Mouse (Mus musculus) embryonic facial prominence, embryonic 11.5 days (tissue): Measurements from ENCODE around the gene Atxn7l1. TPM values are rescaled to one million over a fixed set of nuclear protein-coding genes. Genes with fewer than 3 reads are reported as not detected.

ENCODE experiments used
- ATAC-seq: fragments of 200-750 bp; cut with Nextera tagmentation; replicated peaks from 2 replicates; pipeline ENCODE4 v1.8.0; 2017; ENCODE audit warnings: low read depth; ENCODE audit not compliant: insufficient number of reproducible peaks, low FRiP score, low TSS enrichment
- DNase-seq: peaks from one replicate; pipeline ENCODE4 v3.0.0-alpha.2; 2015; ENCODE audit warnings: low spot score
- H3K27ac ChIP-seq: fragments of 300-500 bp; sonication (generic); replicated peaks from 2 replicates; pipeline ENCODE4 v1.5.1; 2014; ENCODE audit warnings: mild to moderate bottlenecking, low read depth, low read length, control low read depth
- H3K27me3 ChIP-seq: fragments of 300-500 bp; sonication (generic); 2 replicates; pipeline ENCODE4 v1.6.1; 2014; ENCODE audit warnings: mild to moderate bottlenecking, low read length, moderate library complexity, mixed read lengths; ENCODE audit not compliant: control insufficient read depth, insufficient read depth
- H3K36me3 ChIP-seq: fragments of 300-500 bp; sonication (generic); replicated peaks from 2 replicates; pipeline ENCODE4 v1.6.1; 2014; ENCODE audit warnings: low read depth, mild to moderate bottlenecking, low read length, moderate library complexity, mixed read lengths; ENCODE audit not compliant: control insufficient read depth, insufficient read depth
- H3K4me1 ChIP-seq: fragments of 300-500 bp; sonication (generic); 2 replicates; pipeline ENCODE4 v1.6.1; 2014; ENCODE audit warnings: low read length, mixed read lengths; ENCODE audit not compliant: control insufficient read depth, insufficient read depth
- H3K4me2 ChIP-seq: fragments of 300-500 bp; sonication (generic); 2 replicates; pipeline ENCODE4 v1.6.1; 2014; ENCODE audit warnings: low read depth, mild to moderate bottlenecking, control low read depth, low read length, moderate library complexity
- H3K4me3 ChIP-seq: fragments of 300-500 bp; sonication (generic); 2 replicates; pipeline ENCODE4 v1.5.1; 2014; ENCODE audit warnings: low read depth, low read length, control low read depth
- H3K9ac ChIP-seq: fragments of 300-500 bp; sonication (generic); replicated peaks from 2 replicates; pipeline ENCODE4 v1.6.1; 2014; ENCODE audit warnings: mild to moderate bottlenecking, control low read depth, low read length
- H3K9me3 ChIP-seq: fragments of 300-500 bp; sonication (generic); replicated peaks from 2 replicates; pipeline ENCODE4 v1.6.1; 2016; ENCODE audit warnings: mild to moderate bottlenecking, low read length, inconsistent platforms, mixed read lengths; ENCODE audit not compliant: control insufficient read depth
- WGBS: fragments of 180-500 bp; shearing (Covaris S2); extraction: QIAGEN DNeasy Blood & Tissue Kit; methylation state at CpG from one replicate; pipeline ENCODE4 v1.1.7; 2014; 5-methylcytosine and 5-hydroxymethylcytosine counted together
- polyA plus RNA-seq: library from polyadenylated mRNA; unstranded; fragments of >200 nt; fragmentation: Nextera tagmentation; extraction: Ambion mirVana; gene quantifications from 2 replicates; pipeline ENCODE4 v1.2.1, GENCODE M21; 2014

Gene Atxn7l1
- polyA plus RNA-seq, 1 experiment from 2014 or later: 18.9 TPM

GRCm38 (mm10) chr12:33273147-33273546, 125.7 kb downstream of the Atxn7l1 start:
- no peak for ATAC-seq
- no peak for DNase-seq
- no peaks in the 10 kb centered on the region for H3K4me1 ChIP-seq
- H3K27me3 ChIP-seq: no peaks in the 10 kb centered on the region
- WGBS: 74% methylated on average over 4 of the region's 4 CpGs
- no peak overlapping the region for H3K4me2 ChIP-seq
- no peaks in the 10 kb centered on the region for H3K36me3 ChIP-seq
- no peaks in the 10 kb centered on the region for H3K9me3 ChIP-seq
- H3K9ac ChIP-seq: no peak overlapping the region
- no peak overlapping the region for H3K4me3 ChIP-seq
- H3K27ac ChIP-seq: no peak overlapping the region

GRCm38 (mm10) chr12:33273668-33274067, 126.2 kb downstream of the Atxn7l1 start:
- Histone ChIP-seq H3K9me3 (no peaks in the 10 kb centered on the region), H3K27ac (no peak overlapping the region), H3K4me2 (no peak overlapping the region), H3K4me3 (no peak overlapping the region), H3K27me3 (no peaks in the 10 kb centered on the region), H3K9ac (no peak overlapping the region), H3K36me3 (no peaks in the 10 kb centered on the region), H3K4me1 (no peaks in the 10 kb centered on the region)
- ATAC-seq (no peak), DNase-seq (no peak)
- 85% methylated on average over 9 of the region's 9 CpGs for WGBS

GRCm38 (mm10) chr12:33276028-33276427, 128.5 kb downstream of the Atxn7l1 start:
- no peaks in the 10 kb centered on the region for H3K4me1 ChIP-seq
- no peak overlapping the region for H3K9ac ChIP-seq
- ATAC-seq (no peak), DNase-seq (no peak)
- no peak overlapping the region for H3K4me2 ChIP-seq
- no peak overlapping the region for H3K4me3 ChIP-seq
- 90% methylated on average over 1 of the region's 1 CpGs for WGBS
- H3K36me3 ChIP-seq: no peaks in the 10 kb centered on the region
- H3K27me3 ChIP-seq: no peaks in the 10 kb centered on the region
- H3K27ac ChIP-seq: no peak overlapping the region
- H3K9me3 ChIP-seq: no peaks in the 10 kb centered on the region

- H3K4me2 ChIP-seq: no peak overlapping the region
- H3K27me3 ChIP-seq: no peaks in the 10 kb centered on the region
- H3K27ac ChIP-seq: no peak overlapping the region
- no peaks in the 10 kb centered on the region for H3K4me1 ChIP-seq
- H3K9ac ChIP-seq: no peak overlapping the region
- DNase-seq (no peak), ATAC-seq (no peak)
- 73% methylated on average over 7 of the region's 7 CpGs for WGBS
- no peak overlapping the region for H3K4me3 ChIP-seq
- H3K36me3 ChIP-seq: no peaks in the 10 kb centered on the region
- H3K9me3 ChIP-seq: no peaks in the 10 kb centered on the region
Observed at GRCm38 (mm10) chr12:33277427-33277826, 129.9 kb downstream of the Atxn7l1 start.

GRCm38 (mm10) chr12:33279159-33279558, 131.7 kb downstream of the Atxn7l1 start:
- H3K9ac ChIP-seq: no peak overlapping the region
- 69% methylated on average over 2 of the region's 2 CpGs for WGBS
- H3K4me2 ChIP-seq: no peak overlapping the region
- H3K4me1 ChIP-seq: no peaks in the 10 kb centered on the region
- H3K36me3 ChIP-seq: no peaks in the 10 kb centered on the region
- no peak overlapping the region for H3K27ac ChIP-seq
- H3K4me3 ChIP-seq: no peak overlapping the region
- DNase-seq: no peak
- ATAC-seq: no peak
- no peaks in the 10 kb centered on the region for H3K27me3 ChIP-seq
- H3K9me3 ChIP-seq: no peaks in the 10 kb centered on the region

- Histone ChIP-seq H3K4me2 (no peak overlapping the region), H3K9ac (no peak overlapping the region), H3K27me3 (no peaks in the 10 kb centered on the region), H3K27ac (no peak overlapping the region), H3K9me3 (no peaks in the 10 kb centered on the region), H3K4me3 (no peak overlapping the region), H3K4me1 (0 out of 2 replicates have a peak, but pooled peaks cover 3% of the 10 kb centered on the region), H3K36me3 (no peaks in the 10 kb centered on the region)
- ATAC-seq (no peak), DNase-seq (peak; percentile 77)
- 20% methylated on average over 2 of the region's 2 CpGs for WGBS
Observed at GRCm38 (mm10) chr12:33280805-33281204, 133.3 kb downstream of the Atxn7l1 start.

GRCm38 (mm10) chr12:33284344-33284936, 136.9 kb downstream of the Atxn7l1 start:
- WGBS: 84% methylated on average over 8 of the region's 8 CpGs
- H3K4me3 ChIP-seq: no peak overlapping the region
- DNase-seq (no peak), ATAC-seq (no peak)
- 0 out of 2 replicates have a peak, but pooled peaks cover 3% of the 10 kb centered on the region for H3K4me1 ChIP-seq
- H3K9me3 ChIP-seq: no peaks in the 10 kb centered on the region
- no peaks in the 10 kb centered on the region for H3K36me3 ChIP-seq
- no peaks in the 10 kb centered on the region for H3K27me3 ChIP-seq
- no peak overlapping the region for H3K27ac ChIP-seq
- no peak overlapping the region for H3K4me2 ChIP-seq
- no peak overlapping the region for H3K9ac ChIP-seq

GRCm38 (mm10) chr12:33285354-33285753, 137.9 kb downstream of the Atxn7l1 start:
- Histone ChIP-seq H3K4me1 (0 out of 2 replicates have a peak, but pooled peaks cover 3% of the 10 kb centered on the region), H3K4me3 (no peak overlapping the region), H3K27me3 (no peaks in the 10 kb centered on the region), H3K36me3 (no peaks in the 10 kb centered on the region), H3K27ac (no peak overlapping the region), H3K9me3 (no peaks in the 10 kb centered on the region), H3K9ac (no peak overlapping the region), H3K4me2 (no peak overlapping the region)
- WGBS: 47% methylated on average over 4 of the region's 4 CpGs
- DNase-seq (no peak), ATAC-seq (no peak)
